ENCODE assay signal across 16 mouse cellular contexts in the genomic region with DNA sequence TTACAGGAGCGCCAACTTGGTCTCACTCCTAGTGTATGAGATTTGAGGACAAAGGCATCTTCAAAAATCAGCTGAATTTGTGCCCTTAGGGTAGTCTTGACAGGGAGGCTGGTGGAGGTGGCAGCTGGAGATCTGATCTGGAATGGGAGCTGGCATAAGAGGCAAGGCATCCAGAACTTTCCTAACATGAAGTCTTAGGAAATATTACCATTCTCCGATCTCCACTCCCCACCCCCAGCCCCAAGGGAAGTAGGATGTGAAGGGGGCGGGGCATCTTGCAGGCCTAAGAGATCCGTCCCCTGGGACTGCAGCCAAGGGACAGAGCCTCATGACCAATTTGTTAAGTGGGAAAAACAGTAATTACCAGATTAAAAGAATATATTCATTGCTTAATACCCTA. TPM values are rescaled to one million over a fixed set of nuclear protein-coding genes. Genes with fewer than 3 reads are reported as not detected.
DNase-seq lines count a peak whose midpoint lies in the region; ATAC-seq and TF ChIP-seq lines count a peak whose summit lies in the region.
"Had no signal": no experiment of that assay in that cellular context is flagged by ENCODE, and none has a peak within 500 bp of the region (broad histone marks: within the 10 kb centered on the region; RNA-seq: fewer than 3 reads in every experiment).

No protein-coding gene starts in this region.

- H3K27me3 ChIP-seq in kidney, adult 2 months (replicated peaks; ENCODE audit: control insufficient read depth, insufficient read depth, low read length) = no peaks in the 10 kb centered on the region
- H3K27me3 ChIP-seq in kidney, embryonic 16.5 days (ENCODE audit: insufficient read depth, low read length) = no peaks in the 10 kb centered on the region
- H3K27me3 ChIP-seq: embryonic facial prominence, embryonic 15.5 days; forebrain, embryonic 15.5 days; lung, embryonic 15.5 days; midbrain, embryonic 15.5 days; neural tube, embryonic 12.5 days had no signal

- peak; percentile 53 for DNase-seq in cerebellum, adult 9-11 months
- DNase-seq in cerebellum, postnatal 25 days = no peak
- peak; percentile 82 for DNase-seq in kidney, adult 2 months
- DNase-seq in kidney, adult 8-10 months = peak; percentile 51 to 62
- peak; percentile 69 for DNase-seq in lung, postnatal 36 days
- DNase-seq in left cerebral cortex, adult 11 months (ENCODE audit: low spot score) = no peak
- DNase-seq in thymus, postnatal 4 days = no peak
- DNase-seq: cerebellum, postnatal 14 days had no signal

- no peak for TF ChIP-seq POLR2A in kidney, adult 2 months (IDR thresholded peaks at IDR 0.05; ENCODE audit: low read depth, low read length)

- no peak overlapping the region for H3K4me2 ChIP-seq in kidney, embryonic 16.5 days (replicated peaks; ENCODE audit: low read depth, low read length)
- H3K4me2 ChIP-seq: embryonic facial prominence, embryonic 15.5 days; forebrain, embryonic 15.5 days; lung, embryonic 15.5 days; midbrain, embryonic 15.5 days; neural tube, embryonic 12.5 days had no signal

- H3K4me1 ChIP-seq in kidney, adult 2 months (ENCODE audit: control insufficient read depth, insufficient read depth, low read length) = peaks cover 11% of the 10 kb centered on the region
- peaks cover 17% of the 10 kb centered on the region for H3K4me1 ChIP-seq in kidney, embryonic 16.5 days (ENCODE audit: insufficient read depth, low read length)

- no peak for TF ChIP-seq CTCF in kidney, adult 2 months (conservative IDR thresholded peaks at IDR 0.05; ENCODE audit: insufficient read depth, insufficient read length, low read depth, low read length)

- H3K4me3 ChIP-seq in kidney, adult 2 months (ENCODE audit: insufficient read depth, low read depth, low read length) = peak overlapping the region; percentile 11; the same call in 1 of the 2 replicates
- H3K4me3 ChIP-seq in kidney, embryonic 16.5 days (ENCODE audit: low read length) = no peak overlapping the region
- H3K4me3 ChIP-seq: embryonic facial prominence, embryonic 15.5 days; forebrain, embryonic 15.5 days; lung, embryonic 15.5 days; midbrain, embryonic 15.5 days; neural tube, embryonic 12.5 days had no signal

- no peaks in the 10 kb centered on the region for H3K36me3 ChIP-seq in kidney, adult 2 months (ENCODE audit: control insufficient read depth, insufficient read depth, low read length)
- no peaks in the 10 kb centered on the region for H3K36me3 ChIP-seq in kidney, embryonic 16.5 days (ENCODE audit: insufficient read depth, low read length)
- H3K36me3 ChIP-seq: embryonic facial prominence, embryonic 15.5 days; forebrain, embryonic 15.5 days; lung, embryonic 15.5 days; midbrain, embryonic 15.5 days; neural tube, embryonic 12.5 days had no signal

- WGBS in kidney, adult 2 months = 57% methylated on average over 4 of the region's 4 CpGs
- 71% methylated on average over 4 of the region's 4 CpGs for WGBS in kidney, embryonic 16.5 days

- no peak overlapping the region for H3K27ac ChIP-seq in kidney, adult 2 months (ENCODE audit: insufficient read depth, low read depth, low read length)
- H3K27ac ChIP-seq in kidney, embryonic 16.5 days (ENCODE audit: low read length) = no peak overlapping the region
- H3K27ac ChIP-seq: embryonic facial prominence, embryonic 15.5 days; forebrain, embryonic 15.5 days; lung, embryonic 15.5 days; midbrain, embryonic 15.5 days; neural tube, embryonic 12.5 days had no signal

- no peak for ATAC-seq in kidney, embryonic 16.5 days (ENCODE audit: low FRiP score, low TSS enrichment)
- ATAC-seq: forebrain, embryonic 15.5 days; intestine, embryonic 16.5 days; midbrain, embryonic 15.5 days had no signal

- H3K9me3 ChIP-seq in kidney, embryonic 16.5 days (ENCODE audit: low read length) = no peaks in the 10 kb centered on the region
- H3K9me3 ChIP-seq: embryonic facial prominence, embryonic 15.5 days; forebrain, embryonic 15.5 days; lung, embryonic 15.5 days; midbrain, embryonic 15.5 days; neural tube, embryonic 12.5 days had no signal

- H3K9ac ChIP-seq in kidney, embryonic 16.5 days (replicated peaks; ENCODE audit: low read length) = no peak overlapping the region
- H3K9ac ChIP-seq: embryonic facial prominence, embryonic 15.5 days; forebrain, embryonic 15.5 days; lung, embryonic 15.5 days; midbrain, embryonic 15.5 days; neural tube, embryonic 12.5 days had no signal

RNA-seq across cellular contexts. Expression of a gene that starts 2.3 kb away (rescaled TPM):
- 38.9 and 46.2 TPM in 2 replicates for polyA plus RNA-seq in kidney, adult 2 months (2012; rRNA removed)
- polyA plus RNA-seq in kidney, embryonic 16.5 days (2015; fragmentation: Nextera tagmentation; extraction: Ambion mirVana) = 7.6 and 7.9 TPM in 2 replicates

RNA-seq across cellular contexts. Expression of a gene that starts 4.8 kb away (rescaled TPM):
- polyA plus RNA-seq in kidney, adult 2 months (2012; rRNA removed) = 43.0 and 43.9 TPM in 2 replicates
- polyA plus RNA-seq in kidney, embryonic 16.5 days (2015; fragmentation: Nextera tagmentation; extraction: Ambion mirVana) = 62.3 and 63.9 TPM in 2 replicates

RNA-seq across cellular contexts. Expression of a gene that starts 13.0 kb away (rescaled TPM):
- polyA plus RNA-seq in kidney, adult 2 months (2012; rRNA removed) = 38.2 and 44.7 TPM in 2 replicates
- polyA plus RNA-seq in kidney, embryonic 16.5 days (2015; fragmentation: Nextera tagmentation; extraction: Ambion mirVana) = 20.0 and 23.0 TPM in 2 replicates

RNA-seq across cellular contexts. Expression of a gene that starts 38.0 kb away (rescaled TPM):
- polyA plus RNA-seq in kidney, adult 2 months (2012; rRNA removed) = 17.2 and 18.4 TPM in 2 replicates
- polyA plus RNA-seq in kidney, embryonic 16.5 days (2015; fragmentation: Nextera tagmentation; extraction: Ambion mirVana) = 33.9 and 41.9 TPM in 2 replicates

RNA-seq across cellular contexts. Expression of a gene that starts 43.4 kb away (rescaled TPM):
- polyA plus RNA-seq in kidney, adult 2 months (2012; rRNA removed) = 0.33 and 0.46 TPM in 2 replicates
- not detected in 2 replicates for polyA plus RNA-seq in kidney, embryonic 16.5 days (2015; fragmentation: Nextera tagmentation; extraction: Ambion mirVana)
- polyA plus RNA-seq: embryonic facial prominence, embryonic 15.5 days; intestine, embryonic 16.5 days; limb, embryonic 14.5 days; lung, embryonic 15.5 days; neural tube, embryonic 12.5 days had no signal

Comparison
In these comparisons a context has a peak if more than half of its experiments do, and no peak if none do; other contexts are left out.
1. DNase-seq: peak in cerebellum, adult 9-11 months (single experiment), kidney, adult 2 months (single experiment), kidney, adult 8-10 months (2 of 2) and lung, postnatal 36 days (single experiment); none in cerebellum, postnatal 25 days (0 of 2), left cerebral cortex, adult 11 months (single experiment) and thymus, postnatal 4 days (single experiment).